Mouse (Mus musculus): ENCODE results near the gene Cog2. TPM values are rescaled to one million over a fixed set of nuclear protein-coding genes. Genes with fewer than 3 reads are reported as not detected.

Gene Cog2
- polyA plus RNA-seq, 1 experiment from 2014 or later: 19.1 TPM

DNA sequence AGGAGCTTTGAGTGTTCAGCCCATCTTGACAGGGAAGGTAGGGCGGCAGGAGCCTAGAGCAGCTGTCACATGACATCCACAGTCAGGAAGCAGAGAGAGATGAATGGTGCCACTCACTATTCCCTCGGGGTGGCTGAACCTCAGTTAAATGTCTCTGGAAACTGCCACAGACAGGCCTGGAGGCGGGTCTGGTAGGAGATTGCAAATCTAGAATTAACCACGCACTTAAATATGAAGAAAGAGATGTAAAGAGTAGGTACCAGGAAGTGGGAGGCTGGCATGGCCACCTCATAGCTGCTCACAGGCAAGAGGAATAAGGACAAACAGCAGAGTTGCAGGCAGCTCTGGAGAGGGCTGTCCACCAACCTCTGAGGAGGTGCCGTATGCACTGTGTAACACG, 3.4 kb upstream of the Cog2 start:
- H3K9ac ChIP-seq: no peak overlapping the region
- H3K4me2 ChIP-seq: no peak overlapping the region
- no peak overlapping the region for H3K27ac ChIP-seq
- no peaks in the 10 kb centered on the region for H3K36me3 ChIP-seq
- no peaks in the 10 kb centered on the region for H3K9me3 ChIP-seq (replicated peaks)
- DNase-seq: no peak
- no peak overlapping the region for H3K4me3 ChIP-seq (replicated peaks)
- 56% methylated on average over 6 of the region's 6 CpGs for WGBS (ENCODE audit: insufficient replicate concordance)
- H3K27me3 ChIP-seq: 0 out of 2 replicates have a peak, but pooled peaks cover 6% of the 10 kb centered on the region
- ATAC-seq (ENCODE audit: low read depth): no peak
- peaks cover 15% of the 10 kb centered on the region for H3K4me1 ChIP-seq (replicated peaks)

GRCm38 (mm10) chr8:124521946-124522345, 1.4 kb downstream of the Cog2 start:
- ATAC-seq (ENCODE audit: low read depth) (no peak), DNase-seq (no peak)
- peaks cover 22% of the 10 kb centered on the region for H3K36me3 ChIP-seq
- peak overlapping the region; percentile 76 for H3K4me2 ChIP-seq
- H3K27me3 ChIP-seq: 0 out of 2 replicates have a peak, but pooled peaks cover 6% of the 10 kb centered on the region
- no peaks in the 10 kb centered on the region for H3K9me3 ChIP-seq (replicated peaks)
- WGBS (ENCODE audit: insufficient replicate concordance): 87% methylated on average over 6 of the region's 6 CpGs
- peaks cover 25% of the 10 kb centered on the region for H3K4me1 ChIP-seq (replicated peaks)
- peak overlapping the region; percentile 83 for H3K4me3 ChIP-seq (replicated peaks)
- H3K9ac ChIP-seq: peak overlapping the region; percentile 79
- no peak overlapping the region for H3K27ac ChIP-seq

- no peaks in the 10 kb centered on the region for H3K9me3 ChIP-seq (replicated peaks)
- peaks cover 19% of the 10 kb centered on the region for H3K4me1 ChIP-seq (replicated peaks)
- no peak overlapping the region for H3K27ac ChIP-seq
- H3K4me2 ChIP-seq: no peak overlapping the region
- DNase-seq (no peak), ATAC-seq (ENCODE audit: low read depth) (no peak)
- H3K36me3 ChIP-seq: peaks cover 55% of the 10 kb centered on the region
- 86% methylated on average over 11 of the region's 11 CpGs for WGBS (ENCODE audit: insufficient replicate concordance)
- H3K9ac ChIP-seq: no peak overlapping the region
- no peak overlapping the region for H3K4me3 ChIP-seq (replicated peaks)
- no peaks in the 10 kb centered on the region for H3K27me3 ChIP-seq
Measured at GRCm38 (mm10) chr8:124526261-124526660, 5.7 kb downstream of the Cog2 start.

DNA sequence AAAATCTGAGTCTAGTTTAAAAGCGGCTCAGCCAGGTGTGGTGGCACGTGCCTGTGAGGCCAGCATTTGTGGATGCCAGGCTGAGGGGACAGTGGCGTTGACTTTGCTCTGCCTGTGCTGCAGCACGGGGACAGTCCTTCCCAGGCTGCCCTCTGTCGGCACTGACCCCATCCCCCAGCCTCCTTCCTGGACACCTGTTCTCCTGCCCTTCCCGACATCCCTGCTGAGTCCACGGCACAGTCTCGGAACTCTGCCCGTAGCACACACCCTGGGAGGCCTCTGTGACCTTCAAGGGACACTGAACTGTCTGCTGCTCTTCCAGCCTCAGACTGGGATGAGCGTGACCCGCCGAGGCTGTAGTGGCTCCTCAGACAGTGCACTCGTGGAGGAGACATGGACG, 9.5 kb downstream of the Cog2 start:
- ATAC-seq (ENCODE audit: low read depth): no peak
- 81% methylated on average over 14 of the region's 14 CpGs for WGBS (ENCODE audit: insufficient replicate concordance)
- Histone ChIP-seq H3K4me2 (no peak overlapping the region), H3K27ac (no peak overlapping the region), H3K27me3 (no peaks in the 10 kb centered on the region), H3K9me3 (replicated peaks) (no peaks in the 10 kb centered on the region), H3K36me3 (peaks cover 84% of the 10 kb centered on the region), H3K9ac (no peak overlapping the region), H3K4me3 (replicated peaks) (no peak overlapping the region), H3K4me1 (replicated peaks) (no peaks in the 10 kb centered on the region)
- no peak for DNase-seq

GRCm38 (mm10) chr8:124530556-124530955, 10.0 kb downstream of the Cog2 start:
- ATAC-seq (ENCODE audit: low read depth) (no peak), DNase-seq (no peak)
- no peak overlapping the region for H3K4me3 ChIP-seq (replicated peaks)
- H3K27ac ChIP-seq: no peak overlapping the region
- H3K9ac ChIP-seq: no peak overlapping the region
- no peaks in the 10 kb centered on the region for H3K9me3 ChIP-seq (replicated peaks)
- 88% methylated on average over 7 of the region's 7 CpGs for WGBS (ENCODE audit: insufficient replicate concordance)
- H3K36me3 ChIP-seq: peaks cover 86% of the 10 kb centered on the region
- no peak overlapping the region for H3K4me2 ChIP-seq
- H3K4me1 ChIP-seq (replicated peaks): no peaks in the 10 kb centered on the region
- H3K27me3 ChIP-seq: no peaks in the 10 kb centered on the region

DNA sequence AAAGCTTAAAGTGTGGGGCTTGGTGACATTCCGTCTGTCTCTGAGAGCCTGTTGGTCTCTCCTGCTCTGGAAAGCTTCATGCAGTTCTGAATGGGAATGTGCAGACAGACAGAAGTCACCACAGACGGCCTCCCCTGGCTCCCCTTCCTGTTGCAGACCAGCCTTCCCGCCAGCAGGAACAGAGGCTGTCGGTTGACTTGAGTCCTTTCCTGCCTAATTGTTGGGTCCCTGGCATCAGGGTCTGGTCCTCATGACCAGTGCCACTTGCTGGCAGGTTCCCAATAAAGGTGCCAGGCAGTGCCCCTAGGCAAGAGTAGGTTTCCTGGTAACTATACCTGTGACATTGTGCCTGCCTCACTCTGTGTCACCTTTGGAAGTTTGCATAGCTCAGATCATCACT, 10.4 kb downstream of the Cog2 start:
- ATAC-seq (ENCODE audit: low read depth): no peak
- no peaks in the 10 kb centered on the region for H3K27me3 ChIP-seq
- no peak overlapping the region for H3K4me2 ChIP-seq
- H3K4me1 ChIP-seq (replicated peaks): no peaks in the 10 kb centered on the region
- H3K9me3 ChIP-seq (replicated peaks): no peaks in the 10 kb centered on the region
- no peak overlapping the region for H3K27ac ChIP-seq
- no peak overlapping the region for H3K4me3 ChIP-seq (replicated peaks)
- DNase-seq: no peak
- WGBS (ENCODE audit: insufficient replicate concordance): 75% methylated on average over 4 of the region's 4 CpGs
- peaks cover 86% of the 10 kb centered on the region for H3K36me3 ChIP-seq
- H3K9ac ChIP-seq: no peak overlapping the region

GRCm38 (mm10) chr8:124532626-124533025, 12.1 kb downstream of the Cog2 start:
- Histone ChIP-seq H3K4me1 (replicated peaks) (no peaks in the 10 kb centered on the region), H3K9me3 (replicated peaks) (no peaks in the 10 kb centered on the region), H3K4me2 (no peak overlapping the region), H3K27ac (no peak overlapping the region), H3K27me3 (no peaks in the 10 kb centered on the region), H3K36me3 (peaks cover 80% of the 10 kb centered on the region), H3K4me3 (replicated peaks) (no peak overlapping the region), H3K9ac (no peak overlapping the region)
- DNase-seq (no peak), ATAC-seq (ENCODE audit: low read depth) (no peak)
- WGBS (ENCODE audit: insufficient replicate concordance): 80% methylated on average over 3 of the region's 3 CpGs

DNA sequence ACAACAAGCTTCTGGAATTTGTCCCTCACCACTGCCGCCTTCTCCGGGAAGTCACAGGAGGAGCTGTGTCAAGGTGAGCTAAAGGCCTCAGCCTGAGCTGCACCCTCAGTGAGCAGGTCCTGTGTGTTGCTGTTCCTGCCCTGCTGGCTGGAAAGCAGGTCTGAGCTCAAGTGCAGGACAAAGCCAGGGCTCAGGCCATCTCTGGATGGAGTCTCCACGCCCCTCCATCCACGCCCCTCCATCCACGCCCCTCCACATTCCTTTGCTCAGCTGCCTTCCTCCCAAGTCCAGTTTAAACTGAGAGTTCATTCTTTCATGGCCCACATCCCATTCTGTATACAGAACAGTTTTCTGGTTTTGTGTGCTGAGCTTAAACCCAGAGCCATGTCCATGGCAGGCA, 14.9 kb downstream of the Cog2 start:
- 94% methylated on average over 5 of the region's 5 CpGs for WGBS (ENCODE audit: insufficient replicate concordance)
- Histone ChIP-seq H3K4me1 (replicated peaks) (0 out of 2 replicates have a peak, but pooled peaks cover under 1% of the 10 kb centered on the region), H3K27ac (no peak overlapping the region), H3K9me3 (replicated peaks) (no peaks in the 10 kb centered on the region), H3K36me3 (peaks cover 89% of the 10 kb centered on the region), H3K9ac (no peak overlapping the region), H3K4me3 (replicated peaks) (no peak overlapping the region), H3K27me3 (no peaks in the 10 kb centered on the region), H3K4me2 (no peak overlapping the region)
- ATAC-seq (ENCODE audit: low read depth) (no peak), DNase-seq (no peak)

- ATAC-seq (ENCODE audit: low read depth) (no peak; the same call in 1 of the 2 replicates), DNase-seq (no peak)
- H3K9ac ChIP-seq: no peak overlapping the region
- no peak overlapping the region for H3K4me2 ChIP-seq
- 78% methylated on average over 12 of the region's 12 CpGs for WGBS (ENCODE audit: insufficient replicate concordance)
- no peak overlapping the region for H3K4me3 ChIP-seq (replicated peaks)
- no peaks in the 10 kb centered on the region for H3K27me3 ChIP-seq
- peaks cover 90% of the 10 kb centered on the region for H3K36me3 ChIP-seq
- no peaks in the 10 kb centered on the region for H3K9me3 ChIP-seq (replicated peaks)
- peak overlapping the region; percentile 63; the same call in 1 of the 2 replicates for H3K27ac ChIP-seq
- 0 out of 2 replicates have a peak, but pooled peaks cover 4% of the 10 kb centered on the region for H3K4me1 ChIP-seq (replicated peaks)
Measured at GRCm38 (mm10) chr8:124540906-124541305, 20.3 kb downstream of the Cog2 start.

DNA sequence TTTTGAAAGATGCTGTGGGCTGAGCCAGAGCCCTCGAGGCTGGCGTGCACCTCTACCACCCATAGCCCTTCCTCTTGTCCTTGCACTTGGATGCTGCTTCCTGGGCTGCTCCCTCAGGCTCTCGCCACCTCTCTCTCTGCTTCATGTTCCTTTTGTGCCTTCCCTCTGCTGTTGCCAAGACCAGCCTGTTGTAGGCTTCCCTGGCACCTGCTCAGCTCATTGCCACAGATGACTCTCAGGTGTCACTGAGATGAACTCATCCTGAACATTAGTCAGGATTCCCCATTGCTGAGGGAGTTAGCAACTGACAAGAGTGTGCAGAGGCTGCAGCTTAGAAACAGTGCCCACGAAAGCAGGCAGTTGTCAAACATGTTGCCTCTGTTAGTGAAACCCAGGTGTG, 21.4 kb downstream of the Cog2 start:
- H3K9ac ChIP-seq: no peak overlapping the region
- H3K36me3 ChIP-seq: peaks cover 95% of the 10 kb centered on the region
- no peaks in the 10 kb centered on the region for H3K9me3 ChIP-seq (replicated peaks)
- no peak overlapping the region for H3K4me2 ChIP-seq
- ATAC-seq (ENCODE audit: low read depth) (no peak), DNase-seq (no peak)
- 77% methylated on average over 4 of the region's 4 CpGs for WGBS (ENCODE audit: insufficient replicate concordance)
- H3K27me3 ChIP-seq: no peaks in the 10 kb centered on the region
- no peak overlapping the region for H3K27ac ChIP-seq
- H3K4me1 ChIP-seq (replicated peaks): 0 out of 2 replicates have a peak, but pooled peaks cover 4% of the 10 kb centered on the region
- H3K4me3 ChIP-seq (replicated peaks): no peak overlapping the region

DNA sequence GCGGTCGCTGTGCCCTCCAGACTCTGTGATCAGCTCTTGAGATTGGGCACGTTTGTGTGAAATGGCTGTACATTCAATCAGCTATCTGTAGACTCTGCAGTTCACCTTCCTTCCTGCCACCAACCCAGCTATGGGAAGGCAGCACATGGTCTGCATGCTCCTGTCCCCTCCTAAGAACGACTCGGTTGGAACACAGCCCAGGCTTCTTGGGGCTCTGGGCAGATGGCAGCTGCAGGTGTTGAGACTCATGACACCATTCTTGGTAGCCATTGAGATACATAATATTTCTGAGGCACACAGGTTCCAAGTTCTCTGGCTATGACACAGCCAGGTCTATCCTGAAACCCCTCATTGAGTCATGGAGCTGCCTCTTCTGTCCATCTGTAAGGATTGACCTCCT, 22.7 kb downstream of the Cog2 start:
- H3K4me3 ChIP-seq (replicated peaks): no peak overlapping the region
- no peak overlapping the region for H3K27ac ChIP-seq
- no peak overlapping the region for H3K9ac ChIP-seq
- no peak overlapping the region for H3K4me2 ChIP-seq
- ATAC-seq (ENCODE audit: low read depth) (no peak), DNase-seq (no peak)
- H3K9me3 ChIP-seq (replicated peaks): no peaks in the 10 kb centered on the region
- peaks cover 97% of the 10 kb centered on the region for H3K36me3 ChIP-seq
- no peaks in the 10 kb centered on the region for H3K27me3 ChIP-seq
- 89% methylated on average over 5 of the region's 5 CpGs for WGBS (ENCODE audit: insufficient replicate concordance)
- 0 out of 2 replicates have a peak, but pooled peaks cover 4% of the 10 kb centered on the region for H3K4me1 ChIP-seq (replicated peaks)

- ATAC-seq (ENCODE audit: low read depth) (no peak), DNase-seq (no peak)
- H3K27me3 ChIP-seq: no peaks in the 10 kb centered on the region
- 85% methylated on average over 6 of the region's 6 CpGs for WGBS (ENCODE audit: insufficient replicate concordance)
- H3K9ac ChIP-seq: no peak overlapping the region
- no peaks in the 10 kb centered on the region for H3K9me3 ChIP-seq (replicated peaks)
- no peak overlapping the region for H3K4me2 ChIP-seq
- H3K4me3 ChIP-seq (replicated peaks): no peak overlapping the region
- no peaks in the 10 kb centered on the region for H3K4me1 ChIP-seq (replicated peaks)
- no peak overlapping the region for H3K27ac ChIP-seq
- peaks cover 96% of the 10 kb centered on the region for H3K36me3 ChIP-seq
Measured at GRCm38 (mm10) chr8:124546371-124546770, 25.8 kb downstream of the Cog2 start.
